Mouse (Mus musculus) intestine, postnatal 0 days (tissue): ENCODE measurements around the gene Prpf40b. TPM values are rescaled to one million over a fixed set of nuclear protein-coding genes. Genes with fewer than 3 reads are reported as not detected.

Experiments used
- ATAC-seq: fragments of 200-750 bp; cut with Nextera tagmentation; 2 replicates; pipeline ENCODE4 v1.8.0; 2017; ENCODE audit warnings: mild to moderate bottlenecking, moderate TSS enrichment, moderate library complexity
- H3K27ac ChIP-seq: fragments of 300-500 bp; sonication (generic); 2 replicates; pipeline ENCODE4 v1.5.1; 2014; ENCODE audit warnings: mild to moderate bottlenecking, low read depth, low read length, moderate library complexity
- H3K27me3 ChIP-seq: fragments of 300-500 bp; sonication (generic); replicated peaks from 2 replicates; pipeline ENCODE4 v1.6.1; 2014; ENCODE audit warnings: low read length, mixed read lengths; ENCODE audit not compliant: control insufficient read depth, insufficient read depth
- H3K36me3 ChIP-seq: fragments of 300-500 bp; sonication (generic); 2 replicates; pipeline ENCODE4 v1.6.1; 2014; ENCODE audit warnings: mild to moderate bottlenecking, moderate library complexity; ENCODE audit not compliant: control insufficient read depth, insufficient read depth
- H3K4me1 ChIP-seq: fragments of 300-500 bp; sonication (generic); replicated peaks from 2 replicates; pipeline ENCODE4 v1.6.1; 2014; ENCODE audit warnings: antibody characterized with exemption, low read length, mixed read lengths; ENCODE audit not compliant: control insufficient read depth, insufficient read depth
- H3K4me2 ChIP-seq: fragments of 300-500 bp; sonication (generic); replicated peaks from 2 replicates; pipeline ENCODE4 v1.6.1; 2014; ENCODE audit warnings: low read depth, mild to moderate bottlenecking, moderate library complexity
- H3K4me3 ChIP-seq: fragments of 300-500 bp; sonication (generic); 2 replicates; pipeline ENCODE4 v1.5.1; 2014; ENCODE audit warnings: low read depth, low read length
- H3K9ac ChIP-seq: fragments of 300-500 bp; sonication (generic); 2 replicates; pipeline ENCODE4 v1.6.1; 2014; ENCODE audit warnings: mild to moderate bottlenecking, low read depth, low read length
- H3K9me3 ChIP-seq: fragments of 300-500 bp; sonication (generic); 2 replicates; pipeline ENCODE4 v1.6.1; 2016; ENCODE audit warnings: mixed run types; ENCODE audit not compliant: control insufficient read depth
- CTCF ChIP-seq: sonication (generic); IDR thresholded peaks from 2 replicates; pipeline ENCODE4 v1.5.1; 2016; ENCODE audit warnings: low read depth, mild to moderate bottlenecking, control low read depth, antibody characterized with exemption, moderate library complexity
- WGBS: fragments of 180-500 bp; shearing (Covaris S2); extraction: QIAGEN DNeasy Blood & Tissue Kit; methylation state at CpG from one replicate; pipeline ENCODE4 v1.1.7; 2014; 5-methylcytosine and 5-hydroxymethylcytosine counted together
- polyA plus RNA-seq: library from polyadenylated mRNA; unstranded; fragments of >200 nt; fragmentation: Nextera tagmentation; extraction: Ambion mirVana; gene quantifications from 2 replicates; pipeline ENCODE4 v1.2.1, GENCODE M21; 2015

Prpf40b gene
- polyA plus RNA-seq, 1 experiment from 2014 or later: 10.8 TPM

DNA sequence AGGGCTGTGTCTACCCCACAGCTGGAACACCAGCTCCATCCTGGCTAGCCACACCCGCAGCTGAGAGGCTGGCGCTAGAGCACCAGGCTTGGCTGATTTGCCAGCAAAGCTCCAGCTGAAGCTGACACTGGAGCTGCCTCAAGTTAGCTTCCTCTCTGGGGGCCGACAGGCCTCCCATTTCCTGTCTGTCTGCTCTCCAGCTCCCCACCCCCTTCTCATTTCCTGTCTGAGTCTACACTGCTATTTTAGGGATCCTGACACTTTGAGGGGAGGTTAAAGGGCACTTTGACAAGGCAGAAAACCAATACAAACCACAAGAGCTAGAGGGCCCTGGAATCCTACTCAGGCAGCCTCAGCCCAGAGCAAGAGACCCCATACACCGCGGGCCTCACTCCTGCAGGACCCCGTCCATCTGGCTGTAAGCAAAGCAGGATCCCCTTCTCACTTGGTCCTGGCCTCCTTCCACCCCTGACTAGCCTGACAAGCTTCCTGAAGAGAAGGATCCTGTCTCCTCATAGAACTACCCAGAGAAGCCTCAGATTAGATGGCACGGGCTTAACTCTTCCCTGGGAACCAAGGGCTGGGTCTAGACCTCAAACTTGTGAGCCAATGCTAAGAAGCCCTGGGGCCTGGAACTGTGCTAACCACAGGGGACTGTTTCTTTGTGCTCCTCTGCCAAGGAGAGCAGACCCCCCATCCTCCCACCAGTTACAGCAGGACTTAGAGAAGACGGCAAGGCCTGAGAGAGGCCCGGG lies 38.2 kb downstream of the Prpf40b start:
- TF ChIP-seq CTCF: peak; percentile 38
- peak overlapping the region; percentile 82 for H3K27ac ChIP-seq
- no peaks in the 10 kb centered on the region for H3K27me3 ChIP-seq
- H3K4me3 ChIP-seq: no peak overlapping the region
- H3K9me3 ChIP-seq: no peaks in the 10 kb centered on the region
- H3K4me1 ChIP-seq: 0 out of 2 replicates have a peak, but pooled peaks cover 3% of the 10 kb centered on the region
- 37% methylated on average over 9 of the region's 9 CpGs for WGBS
- no peak overlapping the region; the same call in 1 of the 2 replicates for H3K9ac ChIP-seq
- H3K4me2 ChIP-seq: no peak overlapping the region
- H3K36me3 ChIP-seq: no peaks in the 10 kb centered on the region
- ATAC-seq: peak; percentile 19; the same call in 1 of the 2 replicates

DNA sequence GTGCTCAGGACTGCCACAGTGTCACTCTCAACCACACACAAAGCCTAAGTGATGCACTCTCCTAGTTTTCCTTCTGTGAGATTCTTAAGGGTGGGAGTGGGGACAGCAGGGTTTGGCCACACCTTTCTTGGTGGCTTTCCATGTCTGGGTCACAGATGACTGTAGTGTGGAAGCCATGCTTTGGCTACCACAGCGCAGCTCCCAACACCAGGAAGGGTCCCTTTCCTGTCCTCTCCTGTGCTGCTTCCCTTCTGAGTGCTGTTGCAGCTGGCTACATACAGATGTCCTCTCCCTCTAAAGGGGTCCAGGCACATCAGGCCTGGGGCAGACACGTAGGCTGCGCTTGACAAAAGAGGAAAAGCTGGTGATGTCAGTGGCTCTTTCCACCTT lies 38.8 kb downstream of the Prpf40b start:
- H3K4me3 ChIP-seq: no peak overlapping the region
- H3K4me2 ChIP-seq: no peak overlapping the region
- WGBS: 69% methylated on average over 3 of the region's 3 CpGs
- H3K9ac ChIP-seq: no peak overlapping the region; the same call in 1 of the 2 replicates
- no peaks in the 10 kb centered on the region for H3K9me3 ChIP-seq
- ATAC-seq: no peak
- H3K27me3 ChIP-seq: no peaks in the 10 kb centered on the region
- 0 out of 2 replicates have a peak, but pooled peaks cover 3% of the 10 kb centered on the region for H3K4me1 ChIP-seq
- peak overlapping the region; percentile 82 for H3K27ac ChIP-seq
- H3K36me3 ChIP-seq: no peaks in the 10 kb centered on the region
- no peak for TF ChIP-seq CTCF

DNA sequence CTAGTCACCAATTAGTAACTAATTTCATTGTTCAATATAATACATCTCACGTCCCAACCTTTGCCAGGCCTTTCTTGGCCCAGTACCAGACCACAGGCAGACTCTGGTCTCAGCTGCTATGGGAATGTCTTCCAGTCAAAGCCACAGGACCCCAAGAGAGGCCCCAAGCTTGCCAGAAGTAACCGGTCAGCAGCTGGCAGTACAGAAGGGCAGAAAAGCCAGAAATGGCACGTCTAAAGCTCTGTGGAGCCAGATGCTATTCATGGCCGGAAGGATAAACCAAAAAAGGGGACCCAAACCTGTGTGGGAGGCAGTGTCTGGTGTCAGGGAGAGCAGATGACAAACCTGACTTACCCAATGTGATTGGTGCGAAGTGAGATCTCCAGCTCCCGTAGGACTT lies 39.6 kb downstream of the Prpf40b start:
- no peak for ATAC-seq
- H3K4me1 ChIP-seq: 0 out of 2 replicates have a peak, but pooled peaks cover 3% of the 10 kb centered on the region
- no peaks in the 10 kb centered on the region for H3K36me3 ChIP-seq
- TF ChIP-seq CTCF: no peak
- H3K9ac ChIP-seq: no peak overlapping the region
- no peaks in the 10 kb centered on the region for H3K27me3 ChIP-seq
- H3K27ac ChIP-seq: no peak overlapping the region
- no peaks in the 10 kb centered on the region for H3K9me3 ChIP-seq
- no peak overlapping the region for H3K4me3 ChIP-seq
- H3K4me2 ChIP-seq: no peak overlapping the region
- WGBS: 68% methylated on average over 6 of the region's 6 CpGs

DNA sequence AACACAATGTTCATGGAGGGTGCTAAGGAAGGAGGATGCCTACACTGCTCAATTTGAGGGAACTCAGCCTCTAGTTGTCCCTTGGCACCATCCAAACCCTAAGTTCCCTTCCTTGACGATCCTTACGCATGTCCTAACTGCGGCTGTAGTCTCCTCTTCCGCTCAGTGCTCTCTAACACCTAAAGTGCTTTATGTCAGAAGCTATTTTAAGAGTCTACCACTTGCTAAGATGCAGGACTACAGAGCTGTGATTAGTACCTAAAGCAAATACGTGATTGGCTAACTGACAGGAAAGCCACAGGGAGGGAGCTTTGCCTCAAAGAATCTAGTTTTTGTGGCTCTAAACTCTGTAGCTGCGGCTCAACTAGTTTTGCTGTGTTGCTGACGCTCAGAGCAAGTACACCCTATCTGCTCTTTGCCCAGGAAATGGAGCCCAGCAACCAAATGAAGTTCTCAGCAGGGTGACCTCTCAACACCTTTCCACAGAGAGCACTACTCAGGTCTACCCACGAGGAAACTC lies 41.0 kb downstream of the Prpf40b start:
- H3K27me3 ChIP-seq: no peaks in the 10 kb centered on the region
- H3K9ac ChIP-seq: no peak overlapping the region
- 0 out of 2 replicates have a peak, but pooled peaks cover 3% of the 10 kb centered on the region for H3K4me1 ChIP-seq
- no peaks in the 10 kb centered on the region for H3K9me3 ChIP-seq
- 76% methylated on average over 8 of the region's 8 CpGs for WGBS
- H3K27ac ChIP-seq: no peak overlapping the region
- no peak for TF ChIP-seq CTCF
- no peak for ATAC-seq
- H3K36me3 ChIP-seq: no peaks in the 10 kb centered on the region
- no peak overlapping the region for H3K4me2 ChIP-seq
- H3K4me3 ChIP-seq: no peak overlapping the region

GRCm38 (mm10) chr15:99338916-99339315 lies 44.0 kb downstream of the Prpf40b start:
- TF ChIP-seq CTCF: no peak
- no peak overlapping the region for H3K9ac ChIP-seq
- ATAC-seq: no peak
- no peak overlapping the region for H3K4me2 ChIP-seq
- no peak overlapping the region for H3K27ac ChIP-seq
- H3K36me3 ChIP-seq: no peaks in the 10 kb centered on the region
- H3K4me3 ChIP-seq: no peak overlapping the region
- no peaks in the 10 kb centered on the region for H3K4me1 ChIP-seq
- no peaks in the 10 kb centered on the region for H3K27me3 ChIP-seq
- 67% methylated on average over 2 of the region's 2 CpGs for WGBS
- no peaks in the 10 kb centered on the region for H3K9me3 ChIP-seq

GRCm38 (mm10) chr15:99339669-99340068 lies 44.8 kb downstream of the Prpf40b start:
- no peak for TF ChIP-seq CTCF
- 25% methylated on average over 6 of the region's 6 CpGs for WGBS
- no peak for ATAC-seq
- no peaks in the 10 kb centered on the region for H3K27me3 ChIP-seq
- peaks cover 2% of the 10 kb centered on the region; the same call in 1 of the 2 replicates for H3K4me1 ChIP-seq
- H3K9ac ChIP-seq: no peak overlapping the region
- no peaks in the 10 kb centered on the region for H3K36me3 ChIP-seq
- no peak overlapping the region for H3K27ac ChIP-seq
- H3K4me3 ChIP-seq: no peak overlapping the region
- no peaks in the 10 kb centered on the region for H3K9me3 ChIP-seq
- no peak overlapping the region for H3K4me2 ChIP-seq
